Mouse (Mus musculus): ENCODE results near the gene Fkbp8.

- TF ChIP-seq ZNF384 (IDR thresholded peaks at IDR 0.05; ENCODE audit: low read depth, low read length) (no peak), CTCF (conservative IDR thresholded peaks at IDR 0.05 in 1 of 2, IDR thresholded peaks at IDR 0.05 in 1 of 2; ENCODE audit: low read depth in 2 of 2, low read length in 2 of 2) (no peak), MXI1 (IDR thresholded peaks at IDR 0.05; ENCODE audit: low read depth, low read length) (no peak), TBP (conservative IDR thresholded peaks at IDR 0.05; ENCODE audit: low read depth, low read length) (no peak)
Observed at GRCm38 (mm10) chr8:70564696-70565235, 37.2 kb downstream of the Fkbp8 start.
